Mouse (Mus musculus) adrenal gland, adult (tissue): ENCODE results near the gene Rmnd1.

Source experiments
- DNase-seq, 2 experiments: peaks; one replicate each; pipeline ENCODE4 v3.0.0; 2022 to 2023; ENCODE audit warnings: low spot score in 1 of 2; ENCODE audit not compliant: inconsistent age in 2 of 2

Rmnd1 gene

GRCm38 (mm10) chr10:4391851-4392250 lies 40.3 kb downstream of the Rmnd1 start:
- peak; percentile 52 to 83 for DNase-seq

DNA sequence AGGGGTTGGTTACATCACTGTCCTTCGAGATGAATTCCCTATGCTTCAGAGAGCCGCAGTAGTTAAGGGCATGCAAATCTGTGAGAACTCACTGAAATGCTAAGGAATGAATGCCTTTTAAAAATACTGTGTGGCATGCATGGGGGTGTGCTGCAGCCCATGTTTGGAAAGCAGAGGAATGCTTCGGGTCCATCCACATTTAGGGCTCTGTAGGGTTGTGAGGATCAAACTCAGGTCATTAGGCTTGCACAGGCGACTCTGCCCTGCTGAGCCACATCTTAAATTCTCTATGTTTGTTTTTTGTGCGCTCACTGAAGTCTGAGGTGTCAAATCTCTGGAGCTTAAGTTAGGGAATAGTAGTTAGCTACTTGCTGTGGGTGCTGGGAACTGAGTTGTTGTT lies 41.1 kb downstream of the Rmnd1 start:
- peak in 1 of 2 experiments; percentile 60 for DNase-seq

GRCm38 (mm10) chr10:4390550-4390949 lies 41.6 kb downstream of the Rmnd1 start:
- peak in 1 of 2 experiments; percentile 67 for DNase-seq

DNA sequence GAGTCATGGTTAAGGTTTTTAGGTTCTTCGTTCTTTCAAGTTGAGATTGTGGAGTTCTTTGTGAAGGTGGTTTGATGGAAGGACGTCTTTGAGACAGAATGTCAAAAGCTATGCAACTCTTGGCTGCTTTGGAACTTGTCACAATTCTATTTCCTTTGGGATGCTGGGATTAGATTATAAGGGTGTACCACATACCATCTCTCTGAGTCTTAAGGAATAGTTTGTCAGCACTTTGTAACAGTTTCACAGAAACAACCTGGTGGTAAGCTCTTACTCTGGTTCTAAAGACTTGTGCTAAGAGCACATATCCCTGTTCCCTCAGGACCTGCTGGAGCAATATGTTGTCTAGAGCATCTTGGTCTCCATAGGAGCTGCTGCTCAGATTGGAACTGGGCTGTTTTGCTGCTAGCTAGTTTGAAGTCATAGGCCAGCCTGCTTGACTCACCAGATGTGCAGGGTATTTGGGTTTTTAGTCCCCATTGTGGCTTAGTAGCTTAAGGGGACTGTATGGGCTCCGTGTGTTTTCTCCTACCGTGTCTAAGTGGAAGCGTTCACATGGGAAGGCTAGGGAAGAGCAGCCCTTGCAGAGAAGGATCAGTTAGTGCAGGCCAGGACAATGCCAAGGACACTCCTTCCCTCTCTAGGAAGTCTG lies 42.6 kb downstream of the Rmnd1 start:
- peak; percentile 46 to 77 for DNase-seq

DNA sequence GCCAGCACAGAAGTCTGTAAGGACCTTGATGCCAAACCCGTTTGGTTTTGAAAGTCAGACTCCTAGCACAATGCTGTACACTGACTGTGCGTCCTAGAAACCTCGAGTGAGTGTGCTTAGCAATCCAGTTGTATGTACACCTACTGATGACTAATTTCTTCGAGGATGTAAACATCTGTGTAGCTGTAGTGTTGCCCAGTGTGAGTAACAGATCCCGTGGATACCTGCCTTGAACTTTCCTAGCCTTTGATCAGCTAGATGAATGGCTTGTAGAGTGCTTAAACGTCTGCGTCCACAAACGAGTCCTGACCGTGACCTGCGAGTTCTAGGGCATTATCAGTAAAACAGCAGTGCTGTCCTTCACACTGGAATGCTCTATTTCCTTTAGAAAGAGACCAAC lies 43.2 kb downstream of the Rmnd1 start:
- peak; percentile 69 to 91 for DNase-seq

DNA sequence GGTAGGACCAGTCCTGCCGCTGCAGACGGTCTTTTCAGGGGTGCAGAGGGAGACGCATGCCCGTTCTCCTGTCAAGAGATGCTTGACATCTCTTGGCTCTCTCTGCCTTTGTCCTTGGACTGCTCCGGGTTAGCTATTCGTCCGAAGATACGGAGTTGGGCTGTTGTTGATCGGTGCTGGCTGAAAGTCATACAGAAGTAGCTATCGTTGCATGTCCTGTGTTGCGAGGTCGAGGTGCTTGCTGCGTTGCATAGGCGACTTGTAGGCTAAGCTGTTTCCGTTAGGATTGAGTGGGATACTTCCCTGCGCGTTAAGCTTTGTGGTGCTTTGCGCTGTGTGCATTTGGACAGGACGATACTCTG lies 43.8 kb downstream of the Rmnd1 start:
- peak in 1 of 2 experiments; percentile 71 for DNase-seq

- DNase-seq, result peak; percentile 77 to 89
Measured at GRCm38 (mm10) chr10:4387701-4388383, 44.3 kb downstream of the Rmnd1 start, which contains the start of gene Zbtb2. TSS of gene Zbtb2 (minus strand) at chr10:4388108.

- peak; percentile 97 for DNase-seq
Measured at GRCm38 (mm10) chr10:4386609-4387591, 45.3 kb downstream of the Rmnd1 start.

DNA sequence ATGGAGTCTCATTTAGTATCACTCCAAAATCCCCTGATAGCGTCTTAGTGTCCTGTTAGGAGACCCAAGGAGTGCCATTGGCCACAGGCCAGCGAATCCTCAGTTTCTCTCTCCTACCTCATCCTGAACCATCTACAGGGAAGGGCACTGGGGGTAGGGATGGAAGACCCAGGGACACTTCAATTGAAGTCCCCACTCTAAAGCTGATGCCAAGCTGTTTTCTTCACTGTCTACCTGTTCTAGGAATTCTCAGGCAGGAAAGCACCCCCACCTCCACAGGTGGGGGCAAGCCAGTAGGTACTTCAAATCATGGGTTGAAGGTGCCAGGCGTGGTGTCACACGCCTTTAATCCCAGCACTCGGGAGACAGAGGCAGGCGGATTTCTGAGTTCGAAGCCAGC lies 47.9 kb downstream of the Rmnd1 start:
- DNase-seq, result no peak

DNA sequence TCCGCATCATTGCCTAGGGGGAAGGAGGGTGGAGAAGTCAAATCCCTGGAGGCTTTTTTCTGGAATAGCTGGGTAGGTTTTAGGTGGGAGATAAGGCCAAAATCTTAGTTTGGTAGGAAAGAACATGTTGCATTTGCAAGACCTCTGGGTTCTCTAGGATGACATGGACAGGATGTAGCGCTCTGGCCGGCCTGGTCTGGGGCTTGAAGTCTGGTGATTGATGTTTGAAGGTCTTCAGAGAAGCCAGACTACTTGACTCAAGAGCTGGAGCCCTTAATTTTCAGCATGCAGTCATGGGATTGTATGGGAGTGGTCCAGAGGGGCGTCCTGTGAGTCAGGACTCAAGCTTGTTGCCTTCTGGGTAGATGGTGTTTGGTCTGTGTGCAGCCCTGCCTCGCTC lies 51.4 kb downstream of the Rmnd1 start:
- no peak for DNase-seq

GRCm38 (mm10) chr10:4376931-4377330 lies 55.3 kb downstream of the Rmnd1 start:
- DNase-seq, result peak in 1 of 2 experiments; percentile 36

DNA sequence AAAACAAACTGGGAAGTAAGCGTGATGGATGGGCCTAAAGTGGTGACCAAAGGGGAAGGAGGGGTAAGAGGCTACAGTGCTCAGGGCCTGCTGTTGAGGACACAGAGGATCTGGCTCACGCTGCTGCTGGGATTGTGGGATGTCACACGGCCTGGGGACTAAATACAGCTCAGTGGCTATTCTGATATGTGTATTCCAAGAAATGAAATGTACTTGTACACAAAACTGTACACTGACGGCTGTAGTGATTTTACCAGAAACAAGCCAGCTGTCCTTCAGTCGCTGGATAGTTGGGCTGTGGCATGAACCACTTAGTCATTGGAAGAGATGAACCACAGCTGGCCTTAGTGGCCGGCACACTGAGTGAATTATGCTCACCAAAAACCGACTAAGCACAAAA lies 55.7 kb downstream of the Rmnd1 start:
- peak; percentile 51 to 82 for DNase-seq

DNA sequence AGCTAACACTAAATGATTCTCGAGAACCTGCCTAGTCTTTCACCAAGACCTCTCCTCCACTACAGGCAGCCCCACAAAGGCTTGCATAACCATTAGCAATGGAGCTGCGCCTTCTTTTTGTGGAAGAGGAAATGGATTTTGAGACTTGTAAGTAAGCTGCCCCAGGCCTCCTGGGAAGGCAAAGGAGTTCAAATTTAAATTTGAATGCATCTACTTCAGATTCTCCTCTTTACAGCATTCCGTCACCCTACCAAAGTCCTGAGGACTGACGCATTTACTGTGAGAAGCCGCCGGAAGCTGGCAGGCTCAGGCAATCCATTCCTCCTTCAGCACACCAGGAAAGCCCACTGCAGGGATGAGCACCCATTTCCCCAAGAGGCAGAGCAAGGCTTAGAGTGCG lies 56.9 kb downstream of the Rmnd1 start:
- DNase-seq, result no peak

GRCm38 (mm10) chr10:4374734-4375133 lies 57.5 kb downstream of the Rmnd1 start:
- no peak for DNase-seq

GRCm38 (mm10) chr10:4374239-4374638 lies 57.9 kb downstream of the Rmnd1 start:
- no peak for DNase-seq

- no peak for DNase-seq
Measured at GRCm38 (mm10) chr10:4373558-4373957, 58.6 kb downstream of the Rmnd1 start.

- peak in 1 of 2 experiments; percentile 81 for DNase-seq
Measured at GRCm38 (mm10) chr10:4372011-4372410, 60.2 kb downstream of the Rmnd1 start.

GRCm38 (mm10) chr10:4370105-4370504 lies 62.1 kb downstream of the Rmnd1 start:
- DNase-seq, result no peak

DNA sequence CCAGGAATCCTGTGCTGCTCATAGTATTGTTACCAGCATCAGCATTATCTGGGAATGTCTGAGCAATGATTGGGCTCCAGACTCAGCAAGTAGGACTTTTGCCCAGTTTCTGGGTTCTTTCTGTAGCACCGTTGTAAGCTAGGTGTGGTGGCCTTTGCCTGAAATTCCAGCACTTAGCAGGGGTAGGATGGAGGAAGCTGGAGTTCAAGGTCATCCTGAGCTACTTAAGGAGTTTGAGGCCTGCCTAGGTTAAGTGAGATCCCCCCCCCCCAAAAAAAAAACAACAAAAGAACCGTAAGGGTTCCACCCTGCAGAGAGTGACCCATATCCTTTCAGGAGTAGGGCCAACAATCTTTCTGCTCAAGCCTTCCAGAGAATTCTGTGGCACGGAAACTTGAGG lies 67.6 kb downstream of the Rmnd1 start:
- no peak for DNase-seq

- DNase-seq, result no peak
Measured at GRCm38 (mm10) chr10:4357435-4357834, 74.8 kb downstream of the Rmnd1 start.

DNA sequence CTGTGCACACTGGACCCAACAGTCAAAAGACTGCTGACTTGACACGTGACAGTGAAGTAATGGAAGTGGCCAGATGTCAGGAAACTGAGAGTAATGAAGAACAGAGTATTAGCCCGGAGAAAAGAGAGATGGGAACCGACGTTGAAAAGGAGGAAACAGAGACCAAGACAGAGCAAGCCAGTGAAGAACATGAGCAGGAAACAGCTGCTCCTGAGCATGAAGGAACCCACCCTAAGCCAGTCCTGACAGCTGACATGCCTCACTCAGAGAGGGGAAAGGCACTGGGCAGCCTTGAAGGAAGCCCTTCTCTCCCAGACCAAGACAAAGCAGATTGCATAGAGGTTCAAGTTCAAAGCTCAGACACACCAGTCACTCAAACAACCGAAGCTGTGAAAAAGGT lies 75.5 kb downstream of the Rmnd1 start:
- no peak for DNase-seq
